Mouse (Mus musculus): ENCODE data around the gene 1700037H04Rik.

DNA sequence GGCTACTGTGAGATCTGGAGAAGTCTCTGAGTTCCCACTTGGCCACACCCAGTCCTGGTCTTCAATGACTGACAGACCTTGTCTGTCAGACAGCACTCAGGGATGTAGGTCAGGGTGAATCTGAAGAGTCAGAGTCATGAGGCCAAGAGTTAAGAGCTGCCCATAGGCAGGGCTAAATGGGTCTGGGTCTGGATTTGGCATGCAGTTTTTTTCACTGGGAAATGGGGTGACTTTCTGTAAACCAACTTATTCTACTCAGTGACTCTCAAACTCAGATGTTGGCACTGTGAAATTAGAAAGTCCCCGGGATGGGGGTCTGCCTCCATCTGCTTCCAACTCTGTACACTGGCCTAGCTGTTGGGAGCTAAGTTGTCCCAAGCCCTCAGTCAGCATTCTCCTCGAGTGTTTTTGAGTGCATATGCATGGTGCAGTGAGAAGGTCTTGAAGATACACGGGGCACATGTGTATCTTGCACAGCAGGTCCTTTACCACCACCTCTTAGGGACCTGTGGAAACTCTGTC is 31.2 kb downstream of the 1700037H04Rik start:
- TF ChIP-seq CTCF (IDR thresholded peaks at IDR 0.05; ENCODE audit: insufficient read depth, low read length): no peak
- no peak for TF ChIP-seq POLR2A (IDR thresholded peaks at IDR 0.05; ENCODE audit: borderline replicate concordance, extremely low read depth, low read depth, low read length)

All from lung, adult 2 months (tissue).